Mouse (Mus musculus) heart, adult 9 months (tissue): ENCODE data around the gene Hdhd5.

ENCODE experiments used
- DNase-seq, 2 experiments: peaks; one replicate each; pipeline ENCODE4 v3.0.0; 2022; ENCODE audit warnings: low spot score in 2 of 2

Gene Hdhd5

DNA sequence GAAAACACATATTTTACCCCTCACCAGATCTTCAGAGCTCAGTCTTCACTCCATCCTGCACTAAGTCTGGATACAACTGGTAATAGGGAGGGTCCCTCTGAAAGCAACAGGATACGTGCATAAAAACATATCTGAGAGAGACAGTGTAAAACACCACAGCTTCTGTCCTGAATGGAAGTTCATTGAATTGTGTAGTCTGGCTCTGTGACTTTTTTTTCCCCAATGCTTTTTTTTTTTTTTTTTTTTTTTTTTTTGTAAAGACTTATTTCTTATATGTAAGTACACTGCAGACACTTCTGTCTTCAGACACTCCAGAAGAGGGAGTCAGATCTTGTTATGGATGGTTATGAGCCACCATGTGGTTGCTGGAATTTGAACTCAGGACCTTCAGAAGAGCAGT is 1.5 kb upstream of the Hdhd5 start:
- no peak for DNase-seq

DNA sequence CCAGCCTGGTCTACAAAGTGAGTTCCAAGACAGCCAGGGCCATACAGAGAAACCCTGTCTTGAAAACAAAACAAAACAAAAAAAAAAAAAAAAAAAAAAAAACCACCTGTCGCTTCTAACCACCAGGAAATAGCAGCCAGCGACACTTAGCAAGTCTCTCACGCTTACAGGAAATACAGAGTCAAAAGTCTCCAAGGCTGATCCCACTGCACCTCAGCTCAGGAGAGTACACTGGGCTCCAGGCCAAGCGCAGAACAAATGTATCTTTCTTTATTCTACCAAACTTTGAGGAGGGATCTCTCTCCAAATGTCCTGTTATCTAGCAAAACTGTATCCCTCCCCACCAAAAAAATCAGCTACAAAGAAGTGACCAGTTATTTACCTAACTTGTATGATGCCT is 2.0 kb downstream of the Hdhd5 start:
- DNase-seq, result no peak

DNA sequence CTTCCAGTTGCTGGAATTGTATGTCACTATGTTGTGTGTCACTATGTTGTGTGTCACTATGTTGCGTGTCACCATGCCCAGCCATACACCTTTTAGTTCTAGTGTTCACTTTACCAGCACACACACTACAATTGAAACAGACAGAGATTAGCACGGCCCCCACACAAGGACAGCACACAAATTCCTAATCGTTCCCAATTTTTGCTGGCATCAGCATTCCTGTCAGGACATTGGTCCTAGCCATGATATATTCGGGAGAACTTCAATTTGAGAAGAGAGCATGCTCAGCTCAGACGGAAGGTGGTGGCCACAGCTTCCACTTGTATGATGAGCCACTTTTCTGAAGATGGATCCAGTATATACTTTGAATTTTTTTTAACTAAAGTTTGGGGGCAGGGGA is 6.3 kb downstream of the Hdhd5 start:
- DNase-seq, result no peak

GRCm38 (mm10) chr6:120519647-120520046 is 11.5 kb downstream of the Hdhd5 start:
- DNase-seq, result no peak

DNA sequence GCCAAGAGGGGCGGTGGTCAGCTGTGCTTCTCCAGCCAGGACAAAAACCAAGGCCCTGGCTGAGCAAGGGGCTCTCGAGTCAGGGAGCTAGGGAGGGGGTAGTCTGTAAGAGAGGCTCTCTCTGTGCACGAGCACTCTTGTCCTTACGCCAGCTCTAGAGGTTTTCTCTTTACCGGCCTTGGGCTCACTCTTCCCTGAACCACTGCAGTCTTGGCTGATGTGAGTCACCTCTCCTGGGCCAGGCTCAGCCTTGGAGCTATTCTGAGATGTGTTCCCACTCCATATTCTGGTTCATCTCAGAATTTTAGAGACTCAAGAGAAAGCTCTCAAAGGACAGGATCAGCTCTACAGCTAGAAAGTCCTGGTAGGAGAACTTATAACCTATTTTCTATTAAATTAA is 13.8 kb downstream of the Hdhd5 start:
- DNase-seq, result no peak

- no peak for DNase-seq
These were observed 14.2 kb downstream of the Hdhd5 start for GRCm38 (mm10) chr6:120516879-120517278.

- no peak for DNase-seq
These were observed 14.7 kb downstream of the Hdhd5 start for GRCm38 (mm10) chr6:120516422-120516821.

- no peak for DNase-seq
These were observed 19.9 kb downstream of the Hdhd5 start for GRCm38 (mm10) chr6:120511212-120511611.

- DNase-seq, result no peak
These were observed 20.7 kb downstream of the Hdhd5 start for GRCm38 (mm10) chr6:120510425-120510824.

DNA sequence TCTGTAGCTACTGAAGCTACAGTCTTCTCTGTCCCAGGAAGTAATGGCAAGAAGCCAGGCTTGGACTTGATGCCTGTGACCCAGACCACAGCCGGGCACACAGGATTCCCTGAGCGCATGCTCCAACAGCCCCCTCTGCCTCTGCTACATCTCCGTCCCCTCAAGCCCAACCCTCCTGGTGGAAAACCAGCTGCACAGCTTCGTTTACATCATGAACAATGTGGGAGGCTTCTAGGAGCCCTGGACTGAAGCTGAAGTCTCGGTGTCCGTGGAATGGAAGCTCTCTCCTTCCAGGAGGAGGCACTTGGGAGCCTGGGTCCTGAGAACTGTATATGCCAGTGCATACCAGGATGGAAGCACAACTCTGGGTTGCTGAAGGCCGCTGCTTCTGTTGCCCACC is 21.1 kb downstream of the Hdhd5 start:
- no peak for DNase-seq

DNA sequence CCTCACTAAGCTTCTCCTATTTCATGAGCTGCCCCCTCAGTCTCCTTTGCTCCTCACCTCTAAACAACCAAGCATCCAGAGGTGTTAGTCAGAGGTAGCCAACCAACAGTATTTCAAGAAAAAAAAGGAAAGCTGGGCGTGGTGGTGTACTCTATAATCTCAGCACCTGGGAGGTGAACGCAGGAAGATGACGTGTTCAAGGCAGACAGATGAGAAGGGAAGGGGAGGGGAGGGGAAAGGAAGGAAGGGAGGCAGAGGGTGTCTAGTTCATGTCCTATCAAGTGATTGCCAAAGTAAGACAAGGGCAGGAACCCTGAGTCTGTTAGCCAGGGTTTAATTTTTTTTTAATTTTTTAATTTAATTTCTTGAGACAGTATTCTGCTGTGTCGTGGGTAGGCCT is 22.5 kb downstream of the Hdhd5 start:
- DNase-seq, result no peak

DNA sequence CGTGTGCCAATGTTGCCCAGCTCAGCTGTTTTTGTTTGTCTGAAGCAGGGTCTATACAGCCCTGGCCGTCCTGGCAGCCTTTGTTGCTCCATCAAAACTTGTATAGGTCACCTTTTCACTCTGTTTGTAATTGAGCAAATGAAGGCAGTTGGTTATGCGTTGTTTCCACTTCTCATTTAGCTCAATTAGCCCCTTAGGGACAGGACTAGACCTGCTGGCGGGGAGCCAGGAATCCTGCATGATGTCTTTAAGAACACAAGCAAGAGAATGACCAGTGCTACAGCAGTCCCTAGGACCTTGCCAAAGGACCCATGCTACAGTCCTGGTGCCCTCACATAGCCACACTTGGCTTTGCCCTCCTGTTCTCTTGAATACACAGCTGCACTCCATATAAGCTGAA is 25.6 kb downstream of the Hdhd5 start:
- no peak for DNase-seq

GRCm38 (mm10) chr6:120504051-120504450 is 27.1 kb downstream of the Hdhd5 start:
- no peak for DNase-seq

- no peak for DNase-seq
These were observed 34.6 kb downstream of the Hdhd5 start for GRCm38 (mm10) chr6:120496544-120496943.

DNA sequence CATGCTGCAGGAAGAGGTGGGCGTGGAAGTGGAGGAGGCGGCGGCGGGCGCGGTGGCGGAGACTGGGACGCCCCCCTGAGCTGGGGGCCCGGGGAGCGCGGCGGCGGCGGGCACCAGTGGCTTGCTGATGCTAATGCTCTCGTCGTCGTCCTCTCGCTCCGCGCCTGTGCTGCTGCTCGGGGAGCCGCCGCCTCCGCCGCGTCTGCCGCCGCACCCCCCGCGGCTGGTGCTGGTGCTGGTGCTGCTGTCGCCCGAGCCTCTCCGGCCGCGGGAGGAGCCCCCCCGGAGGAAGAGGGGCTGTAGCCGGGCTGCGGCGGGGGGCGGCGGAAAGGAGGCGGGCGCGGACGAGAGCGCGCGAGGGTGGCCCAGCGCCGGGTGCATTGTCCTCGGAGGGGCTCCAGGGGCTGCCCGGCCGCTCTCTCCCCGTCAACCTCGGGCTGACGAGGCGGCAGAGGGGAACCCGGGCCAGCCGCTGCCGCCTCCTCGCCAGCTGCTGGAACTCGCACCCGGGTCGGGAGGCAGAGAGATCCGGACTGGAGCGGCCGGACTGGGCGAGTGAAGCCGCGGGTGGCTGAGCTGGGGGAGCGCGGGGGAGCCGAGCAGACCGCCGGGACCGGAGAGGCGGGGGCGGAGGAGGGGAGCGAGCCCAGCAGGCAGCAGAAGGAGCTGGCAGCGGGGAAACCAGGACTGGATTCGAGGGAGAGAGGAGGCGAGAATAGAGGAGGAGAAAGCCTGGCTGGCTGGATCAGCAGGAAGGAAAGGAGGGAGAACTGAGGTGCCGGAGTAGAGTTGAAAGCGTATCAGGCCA is 37.5 kb downstream of the Hdhd5 start, which contains the start of gene Tmem121b:
Gene Tmem121b, minus strand, starts transcription at position 434 of the 808 bp plus-strand sequence.
- DNase-seq, result no peak

- no peak for DNase-seq
These were observed 38.4 kb downstream of the Hdhd5 start for GRCm38 (mm10) chr6:120492499-120493373.

- DNase-seq, result no peak
These were observed 39.1 kb downstream of the Hdhd5 start for GRCm38 (mm10) chr6:120491862-120492498.

GRCm38 (mm10) chr6:120491064-120491463 is 40.1 kb downstream of the Hdhd5 start:
- no peak for DNase-seq

DNA sequence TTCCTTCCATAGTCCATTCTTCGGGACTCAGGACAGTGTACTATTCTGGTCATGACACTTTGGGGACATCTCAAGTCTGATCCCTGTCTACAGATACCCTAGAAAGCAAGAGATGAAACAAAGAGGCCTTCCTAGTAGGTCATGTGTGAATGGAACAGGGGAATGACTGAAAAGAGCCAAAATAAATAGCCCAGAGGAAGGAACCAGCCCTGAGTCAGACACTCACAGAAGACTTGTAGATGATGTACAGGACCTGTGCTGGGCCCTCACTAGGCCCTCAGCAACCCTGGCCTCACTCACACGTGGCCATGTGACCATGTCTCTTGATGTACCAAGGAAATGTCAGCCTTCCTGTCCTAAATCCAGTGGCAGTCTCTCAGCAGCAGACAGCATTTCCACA is 41.7 kb downstream of the Hdhd5 start:
- no peak for DNase-seq

DNA sequence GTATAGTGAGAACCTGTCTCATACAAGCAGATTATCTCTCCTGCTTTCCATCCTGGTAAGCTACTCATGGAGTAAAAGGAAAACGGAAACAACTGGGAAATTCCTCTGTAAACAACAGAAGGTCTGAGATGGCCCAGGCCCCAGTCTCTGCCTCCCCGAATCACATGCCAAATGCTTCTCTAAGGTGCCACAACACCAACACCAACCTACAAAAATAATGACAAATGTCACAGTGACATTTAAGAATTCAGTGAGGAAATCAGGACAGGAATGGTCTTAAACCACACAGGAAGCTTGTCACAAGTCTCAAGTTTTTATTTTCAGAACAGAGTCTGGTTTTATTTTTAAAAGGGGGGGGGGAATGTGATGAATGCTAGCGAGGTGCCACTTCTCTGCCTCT is 42.5 kb downstream of the Hdhd5 start:
- DNase-seq, result no peak

DNA sequence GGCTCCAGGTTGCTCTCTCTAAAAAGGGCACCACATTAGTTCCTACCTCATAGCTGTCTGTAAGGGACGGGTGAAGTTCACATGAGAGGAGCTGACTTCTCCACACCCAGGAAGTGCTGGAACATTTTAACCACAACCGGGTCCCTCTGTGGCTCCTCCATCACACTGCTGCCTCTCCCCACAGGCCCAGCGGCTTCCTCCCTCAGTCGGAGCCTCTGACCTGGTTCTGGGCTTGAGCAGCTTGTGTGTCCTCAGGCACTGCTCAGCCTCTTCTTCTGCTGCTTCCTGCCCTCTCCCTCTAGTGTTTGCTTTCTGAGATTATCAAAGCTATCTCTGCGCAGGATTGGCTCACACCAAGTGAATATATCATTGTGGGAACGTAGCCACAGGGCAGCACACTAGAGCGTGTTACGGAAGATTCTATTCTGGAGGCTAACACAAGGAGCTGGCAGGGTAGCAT is 45.0 kb downstream of the Hdhd5 start:
- DNase-seq, result no peak

- DNase-seq, result no peak
These were observed 46.1 kb downstream of the Hdhd5 start for GRCm38 (mm10) chr6:120485038-120485437.
